Mouse (Mus musculus) myocyte (in vitro differentiated cells): ENCODE measurements around the gene Qtrt1. TPM values are rescaled to one million over a fixed set of nuclear protein-coding genes. Genes with fewer than 3 reads are reported as not detected.

Source experiments
- H3K27me3 ChIP-seq: one replicate; pipeline ENCODE4 v1.6.1; 2011; ENCODE audit not compliant: control insufficient read depth, insufficient read depth, insufficient read length
- H3K36me3 ChIP-seq: one replicate; pipeline ENCODE4 v1.6.1; 2011; ENCODE audit not compliant: control insufficient read depth, insufficient read depth
- H3K4me2 ChIP-seq: one replicate; pipeline ENCODE4 v1.6.1; 2011; ENCODE audit warnings: low read depth, control low read depth
- H3K4me3 ChIP-seq: one replicate; pipeline ENCODE4 v1.5.1; 2011; ENCODE audit warnings: mild to moderate bottlenecking, control low read depth, moderate library complexity
- H3K79me2 ChIP-seq: one replicate; pipeline ENCODE4 v1.6.1; 2011; ENCODE audit not compliant: control insufficient read depth, insufficient read depth
- H3ac ChIP-seq: one replicate; pipeline ENCODE4 v1.6.1; 2011; ENCODE audit not compliant: control insufficient read depth, insufficient read length
- CEBPB ChIP-seq: IDR thresholded peaks from 2 replicates; pipeline ENCODE4 v1.6.1; 2011; ENCODE audit warnings: mild to moderate bottlenecking, moderate library complexity; ENCODE audit not compliant: poor library complexity, insufficient read depth, severe bottlenecking
- E2F4 ChIP-seq: IDR thresholded peaks from one replicate; pipeline ENCODE4 v1.6.1; 2011; ENCODE audit warnings: mild to moderate bottlenecking, control low read depth, moderate library complexity; ENCODE audit not compliant: insufficient read depth
- MAX ChIP-seq: IDR thresholded peaks from one replicate; pipeline ENCODE4 v1.6.1; 2011; ENCODE audit warnings: low read depth, mild to moderate bottlenecking, control low read depth
- MYOD1 ChIP-seq, 3 experiments: IDR thresholded peaks; one replicate each; pipeline ENCODE4 v1.6.1; 2011; ENCODE audit warnings: control low read depth in 2 of 3, low read depth in 2 of 3, mild to moderate bottlenecking in 2 of 3, moderate library complexity in 1 of 3; ENCODE audit not compliant: insufficient read length in 2 of 3, control insufficient read depth in 1 of 3
- MYOG ChIP-seq, 3 experiments: IDR thresholded peaks; one replicate each; pipeline ENCODE4 v1.6.1; 2011; ENCODE audit warnings: control low read depth in 2 of 3, low read depth in 2 of 3, mild to moderate bottlenecking in 2 of 3; ENCODE audit not compliant: insufficient read length in 2 of 3, control insufficient read depth in 1 of 3, insufficient read depth in 1 of 3
- POLR2A ChIP-seq: IDR thresholded peaks from one replicate; pipeline ENCODE4 v1.6.1; 2011; ENCODE audit warnings: low read depth, mild to moderate bottlenecking, control low read depth, moderate library complexity; ENCODE audit not compliant: insufficient read length
- POLR2AphosphoS2 ChIP-seq: IDR thresholded peaks from one replicate; pipeline ENCODE4 v1.6.1; 2011; ENCODE audit warnings: low read depth, control low read depth; ENCODE audit not compliant: insufficient read length
- REST ChIP-seq: IDR thresholded peaks from one replicate; pipeline ENCODE4 v1.6.1; 2011; ENCODE audit warnings: mild to moderate bottlenecking, control low read depth, moderate library complexity; ENCODE audit not compliant: insufficient read depth, insufficient read length
- SRF ChIP-seq: IDR thresholded peaks from one replicate; pipeline ENCODE4 v1.6.1; 2011; ENCODE audit warnings: low read depth; ENCODE audit not compliant: control insufficient read depth, insufficient read length
- TCF12 ChIP-seq: IDR thresholded peaks from one replicate; pipeline ENCODE4 v1.6.1; 2011; ENCODE audit warnings: mild to moderate bottlenecking, control low read depth; ENCODE audit not compliant: poor library complexity, insufficient read depth, severe bottlenecking
- TCF3 ChIP-seq: IDR thresholded peaks from one replicate; pipeline ENCODE4 v1.6.1; 2011; ENCODE audit warnings: low read depth, control low read depth; ENCODE audit not compliant: insufficient read length
- USF1 ChIP-seq: IDR thresholded peaks from one replicate; pipeline ENCODE4 v1.6.1; 2011; ENCODE audit warnings: low read depth, mild to moderate bottlenecking, control low read depth, moderate library complexity
- polyA plus RNA-seq: library from polyadenylated mRNA; unstranded; fragments of >200 nt; fragmentation: generic; extraction: Trizol; gene quantifications from one replicate; pipeline ENCODE4 v1.2.1, GENCODE M21; 2012; ENCODE audit warnings: missing spikeins

The Qtrt1 gene
- polyA plus RNA-seq, 1 experiment, result 55.3 TPM

DNA sequence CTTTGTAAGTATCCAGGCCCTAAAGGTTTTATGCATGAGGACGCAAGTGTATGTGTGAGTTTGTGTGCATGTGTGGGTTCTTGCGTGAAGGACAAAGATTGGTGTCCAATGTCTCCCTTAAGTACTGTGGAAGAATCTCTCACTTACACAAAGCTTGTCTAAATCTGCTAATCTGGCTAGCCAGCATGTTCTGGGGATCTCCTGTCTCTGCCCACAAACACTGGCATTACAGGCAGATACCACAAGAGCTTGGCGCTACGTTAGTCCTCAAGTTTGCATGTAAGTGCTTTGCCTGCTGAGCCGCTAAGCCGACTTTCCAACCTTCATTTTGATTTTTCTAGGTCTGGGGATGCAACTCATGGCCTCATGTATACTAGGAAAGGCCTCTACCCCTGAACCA, 25.9 kb downstream of the Qtrt1 start:
- no peaks in the 10 kb centered on the region for H3K36me3 ChIP-seq
- H3ac ChIP-seq, result no peak overlapping the region
- H3K4me3 ChIP-seq, result no peak overlapping the region
- H3K27me3 ChIP-seq, result no peaks in the 10 kb centered on the region
- H3K79me2 ChIP-seq, result peaks cover 99% of the 10 kb centered on the region
- no peak overlapping the region for H3K4me2 ChIP-seq
- no peak for TF ChIP-seq MAX
- no peak for TF ChIP-seq SRF
- TF ChIP-seq MYOD1 (IDR thresholded peaks at IDR 0.05; ENCODE audit: control insufficient read depth in 1 of 3, insufficient read length in 2 of 3, low read depth in 2 of 3), result no peak
- no peak for TF ChIP-seq POLR2A
- TF ChIP-seq E2F4, result no peak
- TF ChIP-seq USF1, result no peak
- no peak for TF ChIP-seq MYOG (IDR thresholded peaks at IDR 0.05; ENCODE audit: control insufficient read depth in 1 of 3, insufficient read depth in 1 of 3, insufficient read length in 2 of 3, low read depth in 2 of 3)
- TF ChIP-seq TCF12, result no peak
- TF ChIP-seq POLR2AphosphoS2, result no peak
- TF ChIP-seq CEBPB, result no peak
- TF ChIP-seq REST, result no peak
- no peak for TF ChIP-seq TCF3

DNA sequence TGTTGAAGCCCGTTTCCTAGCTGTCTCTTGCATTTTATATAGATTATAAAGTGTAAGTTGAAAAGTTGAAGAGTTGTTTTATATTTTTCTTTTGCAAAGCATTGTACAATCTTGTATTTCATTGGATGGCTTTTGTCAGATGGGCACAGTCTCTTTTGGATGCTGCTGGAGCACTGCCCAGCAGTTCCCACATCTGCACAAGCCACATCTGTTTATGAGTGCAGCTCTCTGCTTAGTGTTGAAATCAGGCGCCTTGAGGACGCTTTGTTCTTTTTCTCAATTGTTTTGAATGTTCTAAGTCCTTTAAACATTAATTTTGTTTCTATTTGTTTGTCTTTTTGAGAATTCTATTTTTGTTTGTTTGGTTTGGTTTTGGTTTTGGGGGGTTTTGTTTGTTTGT, 26.6 kb downstream of the Qtrt1 start:
- H3K4me3 ChIP-seq, result no peak overlapping the region
- TF ChIP-seq MYOG (IDR thresholded peaks at IDR 0.05; ENCODE audit: control insufficient read depth in 1 of 3, insufficient read depth in 1 of 3, insufficient read length in 2 of 3, low read depth in 2 of 3) (no peak), REST (no peak), USF1 (peak; percentile 29), CEBPB (no peak), E2F4 (no peak)

DNA sequence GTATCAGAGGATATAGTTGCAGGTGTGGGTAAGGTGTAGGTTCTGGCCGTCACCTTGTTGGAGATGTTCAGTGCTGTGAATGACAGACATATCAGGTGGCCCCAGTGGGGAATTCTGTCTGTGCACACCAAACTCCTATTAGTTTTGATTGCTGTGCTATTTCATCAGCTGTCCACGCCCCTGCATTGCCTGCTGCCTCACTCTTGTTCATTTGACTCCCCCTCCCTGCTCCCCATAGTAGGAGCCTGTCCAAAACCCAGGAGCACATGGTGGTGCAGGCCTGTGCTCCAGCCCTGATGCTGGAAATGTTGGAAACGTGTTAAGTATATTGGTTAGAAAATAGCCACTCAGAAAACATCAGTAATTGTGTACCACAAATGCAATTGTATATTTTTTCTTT, 27.8 kb downstream of the Qtrt1 start:
- TF ChIP-seq E2F4 (no peak), CEBPB (peak; percentile 99), USF1 (no peak), POLR2AphosphoS2 (no peak), MAX (peak; percentile 90), MYOG (IDR thresholded peaks at IDR 0.05; ENCODE audit: control insufficient read depth in 1 of 3, insufficient read depth in 1 of 3, insufficient read length in 2 of 3, low read depth in 2 of 3) (no peak), TCF3 (no peak), REST (no peak), POLR2A (peak; percentile 12), TCF12 (no peak), MYOD1 (IDR thresholded peaks at IDR 0.05; ENCODE audit: control insufficient read depth in 1 of 3, insufficient read length in 2 of 3, low read depth in 2 of 3) (peak in 1 of 3 experiments; percentile 62), SRF (no peak)
- peak overlapping the region; percentile 53 for H3K4me2 ChIP-seq
- no peaks in the 10 kb centered on the region for H3K27me3 ChIP-seq
- no peaks in the 10 kb centered on the region for H3K36me3 ChIP-seq
- H3K4me3 ChIP-seq, result no peak overlapping the region
- H3ac ChIP-seq, result no peak overlapping the region
- H3K79me2 ChIP-seq, result peaks cover 89% of the 10 kb centered on the region

More for the DNA sequence above, 26.6 kb downstream of the Qtrt1 start:
- Histone ChIP-seq H3K27me3 (no peaks in the 10 kb centered on the region), H3ac (no peak overlapping the region), H3K79me2 (peaks cover 99% of the 10 kb centered on the region), H3K4me2 (no peak overlapping the region), H3K36me3 (no peaks in the 10 kb centered on the region)

DNA sequence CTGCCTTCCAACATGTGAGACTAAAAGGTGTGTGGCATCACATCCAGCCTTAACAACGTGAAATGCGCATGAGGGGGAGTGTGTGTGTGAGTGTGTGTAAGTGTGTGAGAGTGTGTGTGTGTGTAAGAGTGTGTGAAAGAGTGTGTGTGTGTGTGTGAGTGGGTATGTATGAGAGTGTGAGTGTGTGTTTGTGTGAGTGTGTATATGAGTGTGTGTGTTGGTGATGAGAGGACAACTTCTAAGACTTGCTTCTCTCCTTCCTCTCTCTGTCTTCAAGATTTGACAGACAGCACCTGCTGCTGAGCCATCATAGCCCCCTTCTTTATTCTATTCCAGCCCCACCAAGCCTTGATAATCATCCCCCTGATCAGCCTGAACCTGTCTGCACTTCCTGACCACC, 28.3 kb downstream of the Qtrt1 start:
- peaks cover 84% of the 10 kb centered on the region for H3K79me2 ChIP-seq
- no peak overlapping the region for H3K4me3 ChIP-seq
- H3K4me2 ChIP-seq, result peak overlapping the region; percentile 53
- H3K27me3 ChIP-seq, result no peaks in the 10 kb centered on the region
- H3K36me3 ChIP-seq, result no peaks in the 10 kb centered on the region
- TF ChIP-seq MAX, result no peak
- TF ChIP-seq POLR2AphosphoS2, result peak; percentile 56
- peak in 2 of 3 experiments; percentile 13 to 19 for TF ChIP-seq MYOD1 (IDR thresholded peaks at IDR 0.05; ENCODE audit: control insufficient read depth in 1 of 3, insufficient read length in 2 of 3, low read depth in 2 of 3)
- TF ChIP-seq TCF12, result no peak
- TF ChIP-seq POLR2A, result no peak
- no peak for TF ChIP-seq TCF3
- TF ChIP-seq E2F4, result no peak
- TF ChIP-seq CEBPB, result no peak
- TF ChIP-seq REST, result no peak
- no peak for TF ChIP-seq SRF
- H3ac ChIP-seq, result no peak overlapping the region

DNA sequence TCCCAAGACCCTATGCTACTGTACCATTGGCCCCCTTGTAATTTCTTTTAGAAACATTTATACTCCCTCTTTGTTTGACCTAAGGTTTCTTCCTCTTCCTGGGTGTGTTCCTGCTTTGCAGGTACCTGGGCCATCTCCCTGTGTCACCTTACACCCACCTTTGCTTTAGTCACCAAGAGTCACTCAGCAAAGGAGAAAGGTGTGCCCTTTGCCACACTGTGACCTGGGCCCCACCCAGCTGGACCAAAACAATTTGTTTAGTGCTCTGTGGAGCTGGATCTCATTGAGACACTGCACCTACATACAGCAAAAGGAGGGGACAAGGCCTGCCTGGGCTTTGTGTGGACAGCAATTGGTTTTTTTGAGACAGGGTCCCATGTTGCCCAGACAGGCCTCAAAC, 28.8 kb downstream of the Qtrt1 start:
- Histone ChIP-seq H3K4me2 (no peak overlapping the region), H3K4me3 (no peak overlapping the region), H3K36me3 (peaks cover 4% of the 10 kb centered on the region), H3K27me3 (no peaks in the 10 kb centered on the region), H3K79me2 (peaks cover 83% of the 10 kb centered on the region), H3ac (no peak overlapping the region)
- TF ChIP-seq USF1 (no peak), POLR2AphosphoS2 (no peak), SRF (no peak), POLR2A (no peak), CEBPB (no peak), MYOD1 (IDR thresholded peaks at IDR 0.05; ENCODE audit: control insufficient read depth in 1 of 3, insufficient read length in 2 of 3, low read depth in 2 of 3) (no peak), MYOG (IDR thresholded peaks at IDR 0.05; ENCODE audit: control insufficient read depth in 1 of 3, insufficient read depth in 1 of 3, insufficient read length in 2 of 3, low read depth in 2 of 3) (no peak), TCF12 (no peak), TCF3 (no peak), E2F4 (no peak), MAX (no peak), REST (no peak)
